Mouse (Mus musculus) myocyte (in vitro differentiated cells): ENCODE measurements around the gene Plekhm1. TPM values are rescaled to one million over a fixed set of nuclear protein-coding genes. Genes with fewer than 3 reads are reported as not detected.
A peak's percentile ranks its signal among the peaks of the same experiment; 100 is the strongest.

Experiments used
- H3K27me3 ChIP-seq: one replicate; pipeline ENCODE4 v1.6.1; 2011; ENCODE audit not compliant: control insufficient read depth, insufficient read depth, insufficient read length
- H3K36me3 ChIP-seq: one replicate; pipeline ENCODE4 v1.6.1; 2011; ENCODE audit not compliant: control insufficient read depth, insufficient read depth
- H3K4me2 ChIP-seq: one replicate; pipeline ENCODE4 v1.6.1; 2011; ENCODE audit warnings: low read depth, control low read depth
- H3K4me3 ChIP-seq: one replicate; pipeline ENCODE4 v1.5.1; 2011; ENCODE audit warnings: mild to moderate bottlenecking, control low read depth, moderate library complexity
- H3K79me2 ChIP-seq: one replicate; pipeline ENCODE4 v1.6.1; 2011; ENCODE audit not compliant: control insufficient read depth, insufficient read depth
- H3ac ChIP-seq: one replicate; pipeline ENCODE4 v1.6.1; 2011; ENCODE audit not compliant: control insufficient read depth, insufficient read length
- CEBPB ChIP-seq: IDR thresholded peaks from 2 replicates; pipeline ENCODE4 v1.6.1; 2011; ENCODE audit warnings: mild to moderate bottlenecking, moderate library complexity; ENCODE audit not compliant: poor library complexity, insufficient read depth, severe bottlenecking
- E2F4 ChIP-seq: IDR thresholded peaks from one replicate; pipeline ENCODE4 v1.6.1; 2011; ENCODE audit warnings: mild to moderate bottlenecking, control low read depth, moderate library complexity; ENCODE audit not compliant: insufficient read depth
- MAX ChIP-seq: IDR thresholded peaks from one replicate; pipeline ENCODE4 v1.6.1; 2011; ENCODE audit warnings: low read depth, mild to moderate bottlenecking, control low read depth
- MYOD1 ChIP-seq, 3 experiments: IDR thresholded peaks; one replicate each; pipeline ENCODE4 v1.6.1; 2011; ENCODE audit warnings: control low read depth in 2 of 3, low read depth in 2 of 3, mild to moderate bottlenecking in 2 of 3, moderate library complexity in 1 of 3; ENCODE audit not compliant: insufficient read length in 2 of 3, control insufficient read depth in 1 of 3
- MYOG ChIP-seq, 3 experiments: IDR thresholded peaks; one replicate each; pipeline ENCODE4 v1.6.1; 2011; ENCODE audit warnings: control low read depth in 2 of 3, low read depth in 2 of 3, mild to moderate bottlenecking in 2 of 3; ENCODE audit not compliant: insufficient read length in 2 of 3, control insufficient read depth in 1 of 3, insufficient read depth in 1 of 3
- POLR2A ChIP-seq: IDR thresholded peaks from one replicate; pipeline ENCODE4 v1.6.1; 2011; ENCODE audit warnings: low read depth, mild to moderate bottlenecking, control low read depth, moderate library complexity; ENCODE audit not compliant: insufficient read length
- POLR2AphosphoS2 ChIP-seq: IDR thresholded peaks from one replicate; pipeline ENCODE4 v1.6.1; 2011; ENCODE audit warnings: low read depth, control low read depth; ENCODE audit not compliant: insufficient read length
- REST ChIP-seq: IDR thresholded peaks from one replicate; pipeline ENCODE4 v1.6.1; 2011; ENCODE audit warnings: mild to moderate bottlenecking, control low read depth, moderate library complexity; ENCODE audit not compliant: insufficient read depth, insufficient read length
- SRF ChIP-seq: IDR thresholded peaks from one replicate; pipeline ENCODE4 v1.6.1; 2011; ENCODE audit warnings: low read depth; ENCODE audit not compliant: control insufficient read depth, insufficient read length
- TCF12 ChIP-seq: IDR thresholded peaks from one replicate; pipeline ENCODE4 v1.6.1; 2011; ENCODE audit warnings: mild to moderate bottlenecking, control low read depth; ENCODE audit not compliant: poor library complexity, insufficient read depth, severe bottlenecking
- TCF3 ChIP-seq: IDR thresholded peaks from one replicate; pipeline ENCODE4 v1.6.1; 2011; ENCODE audit warnings: low read depth, control low read depth; ENCODE audit not compliant: insufficient read length
- USF1 ChIP-seq: IDR thresholded peaks from one replicate; pipeline ENCODE4 v1.6.1; 2011; ENCODE audit warnings: low read depth, mild to moderate bottlenecking, control low read depth, moderate library complexity
- polyA plus RNA-seq: library from polyadenylated mRNA; unstranded; fragments of >200 nt; fragmentation: generic; extraction: Trizol; gene quantifications from one replicate; pipeline ENCODE4 v1.2.1, GENCODE M21; 2012; ENCODE audit warnings: missing spikeins

Plekhm1 gene
- polyA plus RNA-seq, 1 experiment = 12.2 TPM

GRCm38 (mm10) chr11:103335561-103335960 lies 76.9 kb downstream of the Plekhm1 start:
- Histone ChIP-seq H3K27me3 (peaks cover 7% of the 10 kb centered on the region), H3K36me3 (no peaks in the 10 kb centered on the region), H3K4me3 (no peak overlapping the region), H3K4me2 (no peak overlapping the region), H3K79me2 (no peaks in the 10 kb centered on the region), H3ac (no peak overlapping the region)
- no peak for TF ChIP-seq E2F4
- TF ChIP-seq CEBPB = no peak
- no peak for TF ChIP-seq POLR2AphosphoS2
- TF ChIP-seq SRF = no peak
- TF ChIP-seq POLR2A = no peak
- TF ChIP-seq MAX = no peak
- no peak for TF ChIP-seq MYOD1 (IDR thresholded peaks at IDR 0.05; ENCODE audit: control insufficient read depth in 1 of 3, insufficient read length in 2 of 3, low read depth in 2 of 3)
- no peak for TF ChIP-seq REST
- TF ChIP-seq MYOG (IDR thresholded peaks at IDR 0.05; ENCODE audit: control insufficient read depth in 1 of 3, insufficient read depth in 1 of 3, insufficient read length in 2 of 3, low read depth in 2 of 3) = no peak
- TF ChIP-seq TCF12 = no peak

GRCm38 (mm10) chr11:103334925-103335324 lies 77.6 kb downstream of the Plekhm1 start:
- H3K36me3 ChIP-seq = no peaks in the 10 kb centered on the region
- H3K4me3 ChIP-seq = no peak overlapping the region
- no peak overlapping the region for H3ac ChIP-seq
- H3K4me2 ChIP-seq = no peak overlapping the region
- no peak for TF ChIP-seq POLR2AphosphoS2
- no peak for TF ChIP-seq TCF3
- no peak for TF ChIP-seq MYOD1 (IDR thresholded peaks at IDR 0.05; ENCODE audit: control insufficient read depth in 1 of 3, insufficient read length in 2 of 3, low read depth in 2 of 3)
- no peak for TF ChIP-seq E2F4
- no peak for TF ChIP-seq SRF
- no peak for TF ChIP-seq MAX
- TF ChIP-seq REST = no peak
- TF ChIP-seq CEBPB = no peak
- TF ChIP-seq USF1 = no peak
- no peak for TF ChIP-seq POLR2A
- no peak for TF ChIP-seq MYOG (IDR thresholded peaks at IDR 0.05; ENCODE audit: control insufficient read depth in 1 of 3, insufficient read depth in 1 of 3, insufficient read length in 2 of 3, low read depth in 2 of 3)
- no peak for TF ChIP-seq TCF12
- peaks cover 7% of the 10 kb centered on the region for H3K27me3 ChIP-seq
- H3K79me2 ChIP-seq = no peaks in the 10 kb centered on the region

GRCm38 (mm10) chr11:103333719-103334398 lies 78.6 kb downstream of the Plekhm1 start:
- no peak overlapping the region for H3K4me2 ChIP-seq
- peaks cover 7% of the 10 kb centered on the region for H3K27me3 ChIP-seq
- H3K79me2 ChIP-seq = no peaks in the 10 kb centered on the region
- H3K4me3 ChIP-seq = no peak overlapping the region
- no peak for TF ChIP-seq POLR2A
- TF ChIP-seq MYOD1 (IDR thresholded peaks at IDR 0.05; ENCODE audit: control insufficient read depth in 1 of 3, insufficient read length in 2 of 3, low read depth in 2 of 3) = peak in 1 of 3 experiments; percentile 24
- no peaks in the 10 kb centered on the region for H3K36me3 ChIP-seq
- no peak overlapping the region for H3ac ChIP-seq

- Histone ChIP-seq H3K4me3 (no peak overlapping the region), H3K27me3 (peaks cover 7% of the 10 kb centered on the region)
- TF ChIP-seq TCF3 (no peak), MYOD1 (IDR thresholded peaks at IDR 0.05; ENCODE audit: control insufficient read depth in 1 of 3, insufficient read length in 2 of 3, low read depth in 2 of 3) (no peak), USF1 (peak; percentile 24)
Observed at GRCm38 (mm10) chr11:103332890-103333651, 79.4 kb downstream of the Plekhm1 start.

GRCm38 (mm10) chr11:103332186-103332889 lies 80.1 kb downstream of the Plekhm1 start:
- TF ChIP-seq MAX = no peak
- peak; percentile 21 for TF ChIP-seq SRF
- no peak overlapping the region for H3ac ChIP-seq
- H3K79me2 ChIP-seq = no peaks in the 10 kb centered on the region
- H3K27me3 ChIP-seq = peaks cover 7% of the 10 kb centered on the region
- no peaks in the 10 kb centered on the region for H3K36me3 ChIP-seq
- H3K4me3 ChIP-seq = no peak overlapping the region
- peak overlapping the region; percentile 43 for H3K4me2 ChIP-seq

More at GRCm38 (mm10) chr11:103332890-103333651, 79.4 kb downstream of the Plekhm1 start:
- no peak overlapping the region for H3ac ChIP-seq
- no peaks in the 10 kb centered on the region for H3K36me3 ChIP-seq
- peak overlapping the region; percentile 43 for H3K4me2 ChIP-seq
- H3K79me2 ChIP-seq = no peaks in the 10 kb centered on the region
